Mouse (Mus musculus) heart, embryonic 11.5 days (tissue): Measurements from ENCODE around the gene Alkbh5. TPM values are rescaled to one million over a fixed set of nuclear protein-coding genes. Genes with fewer than 3 reads are reported as not detected.
"Not testable (repeated sequence)": the region's sequence is repeated elsewhere in the genome, so short reads cannot be mapped to it uniquely, and the experiment has no call there.

Experiments
- ATAC-seq: fragments of 200-750 bp; cut with Nextera tagmentation; replicated peaks from 2 replicates; pipeline ENCODE4 v1.8.0; 2017; ENCODE audit warnings: moderate library complexity; ENCODE audit not compliant: insufficient number of reproducible peaks, low FRiP score, low TSS enrichment
- H3K27ac ChIP-seq: fragments of 300-500 bp; sonication (generic); 2 replicates; pipeline ENCODE4 v1.5.1; 2014; ENCODE audit warnings: mild to moderate bottlenecking, low read depth, low read length
- H3K27me3 ChIP-seq: fragments of 300-500 bp; sonication (generic); 2 replicates; pipeline ENCODE4 v1.6.1; 2014; ENCODE audit warnings: mild to moderate bottlenecking, low read length, mixed read lengths; ENCODE audit not compliant: control insufficient read depth, insufficient read depth
- H3K36me3 ChIP-seq: fragments of 300-500 bp; sonication (generic); 2 replicates; pipeline ENCODE4 v1.6.1; 2014; ENCODE audit warnings: mild to moderate bottlenecking, low read length, moderate library complexity, mixed read lengths; ENCODE audit not compliant: control insufficient read depth, insufficient read depth
- H3K4me1 ChIP-seq: fragments of 300-500 bp; sonication (generic); 2 replicates; pipeline ENCODE4 v1.6.1; 2014; ENCODE audit warnings: low read length; ENCODE audit not compliant: control insufficient read depth, insufficient read depth
- H3K4me2 ChIP-seq: fragments of 300-500 bp; sonication (generic); 2 replicates; pipeline ENCODE4 v1.6.1; 2014; ENCODE audit warnings: mild to moderate bottlenecking, moderate library complexity
- H3K4me3 ChIP-seq: fragments of 300-500 bp; sonication (generic); 2 replicates; pipeline ENCODE4 v1.5.1; 2014; ENCODE audit warnings: low read depth, low read length
- H3K9ac ChIP-seq: fragments of 300-500 bp; sonication (generic); 2 replicates; pipeline ENCODE4 v1.6.1; 2014; ENCODE audit warnings: mild to moderate bottlenecking, low read depth, low read length, moderate library complexity
- H3K9me3 ChIP-seq: fragments of 300-500 bp; sonication (generic); replicated peaks from 2 replicates; pipeline ENCODE4 v1.6.1; 2016; ENCODE audit warnings: low read length; ENCODE audit not compliant: control insufficient read depth
- whole genome bisulfite sequencing: fragments of 180-500 bp; shearing (Covaris S2); extraction: QIAGEN DNeasy Blood & Tissue Kit; methylation state at CpG from one replicate; pipeline ENCODE4 v1.1.7; 2014; ENCODE audit not compliant: insufficient replicate concordance; 5-methylcytosine and 5-hydroxymethylcytosine counted together
- polyA plus RNA-seq: library from polyadenylated mRNA; unstranded; fragments of >200 nt; fragmentation: Nextera tagmentation; extraction: Ambion mirVana; gene quantifications from 2 replicates; pipeline ENCODE4 v1.2.1, GENCODE M21; 2014

Gene Alkbh5
- polyA plus RNA-seq, 1 experiment from 2014 or later = 35.0 TPM

DNA sequence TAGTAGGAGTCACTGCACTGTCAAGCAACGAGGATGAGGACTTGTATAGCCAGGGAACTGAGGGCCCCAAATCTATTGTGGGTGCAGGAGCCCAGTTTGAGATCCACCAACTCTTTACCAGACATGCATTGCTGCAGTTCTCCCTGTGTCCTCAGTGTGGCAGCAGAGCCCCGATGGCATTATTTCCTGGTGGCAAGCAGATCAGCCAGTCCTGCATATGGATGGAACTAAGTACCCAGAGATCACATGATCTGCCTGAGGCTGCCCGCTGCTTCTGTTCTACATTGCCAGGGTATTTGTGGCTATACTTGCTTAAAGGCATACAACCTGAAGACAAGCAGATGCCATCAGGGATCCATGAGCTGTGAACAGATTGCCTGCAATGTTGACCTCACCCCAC is 23.2 kb downstream of the Alkbh5 start:
- peaks cover 12% of the 10 kb centered on the region for H3K36me3 ChIP-seq
- H3K27ac ChIP-seq = no peak overlapping the region
- WGBS = 17% methylated on average over 3 of the region's 3 CpGs
- no peak overlapping the region for H3K9ac ChIP-seq
- H3K4me3 ChIP-seq = no peak overlapping the region
- ATAC-seq = no peak
- H3K4me1 ChIP-seq = no peaks in the 10 kb centered on the region
- H3K4me2 ChIP-seq = no peak overlapping the region
- H3K27me3 ChIP-seq = no peaks in the 10 kb centered on the region
- H3K9me3 ChIP-seq = no peaks in the 10 kb centered on the region

GRCm38 (mm10) chr11:60574006-60574405 is 37.8 kb downstream of the Alkbh5 start:
- WGBS = 77% methylated on average over 10 of the region's 12 CpGs
- H3K9ac ChIP-seq, H3K36me3 ChIP-seq, H3K27ac ChIP-seq, H3K9me3 ChIP-seq, H3K4me2 ChIP-seq, H3K27me3 ChIP-seq, H3K4me3 ChIP-seq, H3K4me1 ChIP-seq, ATAC-seq: not testable (repeated sequence)

Other genes with a start within 250 kb of the Alkbh5 start
- 14.7 and 16.0 TPM in 2 replicates for gene Tom1l2, start 183.5 kb upstream of the Alkbh5 start, polyA plus RNA-seq
- gene Drc3, start 183.1 kb upstream of the Alkbh5 start, polyA plus RNA-seq = 1.9 TPM in 2 replicates
- gene Gid4, start 119.2 kb upstream of the Alkbh5 start, polyA plus RNA-seq = 19.3 and 21.2 TPM in 2 replicates
- gene Atpaf2, start 117.9 kb upstream of the Alkbh5 start, polyA plus RNA-seq = 52.2 and 52.9 TPM in 2 replicates
- gene Drg2, start 81.8 kb upstream of the Alkbh5 start, polyA plus RNA-seq = 78.5 and 85.9 TPM in 2 replicates
- 0.11 and 0.23 TPM in 2 replicates for gene Myo15, start 67.0 kb upstream of the Alkbh5 start, polyA plus RNA-seq
- gene Llgl1, start 163.3 kb downstream of the Alkbh5 start, polyA plus RNA-seq = 32.6 and 40.7 TPM in 2 replicates
- 63.6 and 79.5 TPM in 2 replicates for gene Flii, start 190.9 kb downstream of the Alkbh5 start, polyA plus RNA-seq
- 14.4 and 18.4 TPM in 2 replicates for gene Mief2, start 192.0 kb downstream of the Alkbh5 start, polyA plus RNA-seq
- 10.5 and 13.1 TPM in 2 replicates for gene Top3a, start 241.0 kb downstream of the Alkbh5 start, polyA plus RNA-seq
- 6.0 and 6.1 TPM in 2 replicates for gene Smcr8, start 241.1 kb downstream of the Alkbh5 start, polyA plus RNA-seq